Mouse (Mus musculus) bone marrow macrophage, adult 2 months (primary cell): ENCODE results near the gene Gm17093. TPM values are rescaled to one million over a fixed set of nuclear protein-coding genes. Genes with fewer than 3 reads are reported as not detected.
"Not testable (repeated sequence)": the region's sequence is repeated elsewhere in the genome, so short reads cannot be mapped to it uniquely, and the experiment has no call there.

ENCODE experiments used
- H3K27ac ChIP-seq: 2 replicates; pipeline ENCODE4 v1.5.1; 2012; ENCODE audit warnings: low read depth, low read length; ENCODE audit not compliant: insufficient read depth
- H3K4me1 ChIP-seq: 2 replicates; pipeline ENCODE4 v1.6.1; 2012; ENCODE audit warnings: low read length; ENCODE audit not compliant: control insufficient read depth, insufficient read depth
- H3K4me3 ChIP-seq: 2 replicates; pipeline ENCODE4 v1.5.1; 2012; ENCODE audit warnings: mild to moderate bottlenecking, low read length, moderate library complexity; ENCODE audit not compliant: insufficient read depth
- polyA plus RNA-seq: library from polyadenylated mRNA; stranded (reverse); fragments of >200 nt; gene quantifications from 2 replicates; pipeline ENCODE4 v1.2.4, GENCODE M21; 2012; ENCODE audit not compliant: missing spikeins, insufficient read depth, insufficient read length

Gene Gm17093
- not detected in 2 replicates for polyA plus RNA-seq

GRCm38 (mm10) chr14:44517976-44518375 is at the start of gene Gm17093:
TSS of gene Gm17093 (plus strand) at chr14:44518276.
- H3K4me3 ChIP-seq, H3K4me1 ChIP-seq, H3K27ac ChIP-seq: not testable (repeated sequence)

- H3K27ac ChIP-seq, H3K4me1 ChIP-seq, H3K4me3 ChIP-seq: not testable (repeated sequence)
Observed at GRCm38 (mm10) chr14:44492163-44492562, 25.9 kb upstream of the Gm17093 start, which contains the start of gene BC061237. TSS of gene BC061237 (plus strand) at chr14:44492463.

GRCm38 (mm10) chr14:44547961-44548360 is 29.9 kb downstream of the Gm17093 start:
- H3K4me3 ChIP-seq, H3K4me1 ChIP-seq, H3K27ac ChIP-seq: not testable (repeated sequence)

Other genes starting within 250 kb of the Gm17093 start
- gene Gm8220, start 232.7 kb upstream of the Gm17093 start, polyA plus RNA-seq, result not detected in 2 replicates
- gene Gm5930, start 179.7 kb upstream of the Gm17093 start, polyA plus RNA-seq, result not detected in 2 replicates
- not detected in 2 replicates for gene Gm8229, start 152.9 kb upstream of the Gm17093 start, polyA plus RNA-seq
- not detected in 2 replicates for gene Gm3371, start 107.6 kb upstream of the Gm17093 start, polyA plus RNA-seq
- gene Gm8232, start 84.6 kb upstream of the Gm17093 start, polyA plus RNA-seq, result not detected in 2 replicates
- gene BC061237, start 25.8 kb upstream of the Gm17093 start, polyA plus RNA-seq, result not detected in 2 replicates
- not detected in 2 replicates for gene Gm8247, start 64.9 kb downstream of the Gm17093 start, polyA plus RNA-seq
- gene Gm5624, start 109.7 kb downstream of the Gm17093 start, polyA plus RNA-seq, result not detected in 2 replicates
- not detected in 2 replicates for gene Gm8257, start 188.2 kb downstream of the Gm17093 start, polyA plus RNA-seq
- not detected in 2 replicates for gene Gm8267, start 232.1 kb downstream of the Gm17093 start, polyA plus RNA-seq